Mouse (Mus musculus): ENCODE measurements around the gene Alg9.

Gene Alg9

DNA sequence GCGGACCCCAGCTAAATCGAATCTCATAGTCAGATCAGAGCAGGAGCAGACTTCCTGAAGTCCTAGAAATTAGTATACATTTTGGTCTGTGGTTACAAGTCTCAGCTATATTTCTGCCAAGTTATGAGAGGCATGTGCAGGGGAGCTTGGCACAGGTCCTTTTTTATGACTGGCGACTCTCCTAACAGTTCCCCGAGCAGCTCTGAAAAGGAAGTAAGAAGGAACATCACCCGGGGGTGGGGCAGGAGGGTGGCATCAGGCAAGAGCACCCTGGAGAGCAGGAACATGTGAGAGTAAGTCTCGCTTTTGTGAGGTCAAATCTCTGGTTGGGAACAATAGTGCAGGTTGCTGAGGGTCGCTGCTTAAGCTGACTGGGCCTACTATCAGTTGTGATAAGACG lies 75.9 kb downstream of the Alg9 start:
- DNase-seq (ENCODE audit: low read depth, low spot score): peak; percentile 39

DNA sequence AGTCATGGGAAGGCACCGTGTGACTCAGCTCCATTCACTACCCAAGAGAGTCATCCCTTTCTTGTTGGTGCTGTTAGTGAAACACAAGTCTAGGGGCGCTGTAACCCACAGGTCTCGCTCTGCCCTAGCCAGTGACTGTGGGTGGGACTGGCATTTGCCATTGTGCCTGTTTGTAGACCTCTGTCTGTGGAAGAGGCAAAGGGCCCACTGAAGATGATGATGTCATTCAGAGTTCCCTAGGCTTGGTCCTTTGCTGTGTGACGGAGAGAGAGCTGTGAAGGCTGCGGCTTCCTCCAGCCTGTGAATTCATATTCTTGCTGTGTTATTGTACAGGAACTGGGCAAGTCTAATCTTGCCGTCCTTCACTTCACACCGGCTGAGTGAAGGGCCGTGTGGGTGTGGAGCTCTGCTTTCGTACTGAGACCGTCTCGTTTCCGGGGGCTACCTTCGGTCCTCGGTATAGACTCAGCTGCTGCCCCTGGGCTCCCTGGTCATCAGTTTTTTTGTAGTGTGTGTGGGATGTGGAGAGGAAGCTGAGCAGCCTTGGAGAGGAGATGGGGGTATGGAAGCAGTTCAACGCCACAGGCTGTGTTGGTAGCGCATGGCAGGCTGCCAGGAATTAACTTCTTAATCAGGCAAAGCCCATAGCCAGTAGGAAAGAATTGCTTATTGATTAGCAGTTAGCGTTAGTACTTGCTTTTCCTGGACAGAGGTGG lies 78.0 kb downstream of the Alg9 start:
- no peak for DNase-seq (ENCODE audit: low read depth, low spot score)

DNA sequence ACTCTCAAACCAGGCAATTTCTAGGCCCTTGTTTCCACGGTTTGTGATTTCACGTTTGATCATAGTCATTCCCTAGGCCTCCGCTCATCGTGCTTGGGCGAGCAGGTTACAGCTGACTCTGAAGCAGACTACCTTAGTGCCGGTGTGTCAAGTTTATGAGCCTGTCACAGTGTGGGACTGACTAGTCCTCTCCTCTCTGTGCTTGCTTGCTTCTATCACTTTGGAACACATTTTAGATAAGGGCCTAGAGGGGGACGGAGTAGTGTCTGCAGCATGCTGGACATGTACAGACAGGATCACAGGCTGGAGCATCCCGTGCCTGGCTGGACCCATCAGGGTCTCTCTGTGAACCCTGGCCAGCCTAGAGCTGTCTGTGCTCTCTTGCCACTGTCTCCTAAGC lies 79.6 kb downstream of the Alg9 start:
- no peak for DNase-seq (ENCODE audit: low read depth, low spot score)

DNA sequence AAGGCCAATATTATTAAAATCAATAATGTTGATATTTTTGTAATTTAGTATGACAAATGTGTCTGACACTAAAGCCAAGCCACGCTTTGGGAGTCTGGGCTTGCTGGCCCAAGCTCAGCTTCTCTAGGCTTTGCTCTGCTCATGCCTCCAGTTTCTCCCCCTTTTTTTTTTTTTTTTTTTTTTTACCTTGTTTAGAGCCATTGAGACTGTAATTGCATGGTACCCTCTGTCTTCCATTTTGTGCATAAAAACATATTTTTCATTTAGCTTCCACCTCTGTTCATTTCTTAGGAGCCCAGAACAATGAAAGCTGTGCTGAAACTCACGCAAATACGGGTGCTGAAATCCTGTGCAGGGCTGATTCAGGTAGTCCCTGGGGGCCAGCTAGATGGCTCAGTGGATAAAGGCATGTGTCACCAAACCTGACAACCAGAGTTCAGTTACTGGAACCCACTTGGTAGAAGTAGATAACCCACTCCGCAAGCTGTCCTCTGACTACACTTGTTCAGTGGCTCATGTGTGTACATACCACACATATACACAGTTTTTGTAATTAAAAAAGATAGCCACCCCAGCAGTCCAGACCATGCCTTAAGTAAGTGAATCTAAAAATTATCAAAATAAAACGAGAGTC lies 80.4 kb downstream of the Alg9 start:
- DNase-seq (ENCODE audit: low read depth, low spot score): no peak

DNA sequence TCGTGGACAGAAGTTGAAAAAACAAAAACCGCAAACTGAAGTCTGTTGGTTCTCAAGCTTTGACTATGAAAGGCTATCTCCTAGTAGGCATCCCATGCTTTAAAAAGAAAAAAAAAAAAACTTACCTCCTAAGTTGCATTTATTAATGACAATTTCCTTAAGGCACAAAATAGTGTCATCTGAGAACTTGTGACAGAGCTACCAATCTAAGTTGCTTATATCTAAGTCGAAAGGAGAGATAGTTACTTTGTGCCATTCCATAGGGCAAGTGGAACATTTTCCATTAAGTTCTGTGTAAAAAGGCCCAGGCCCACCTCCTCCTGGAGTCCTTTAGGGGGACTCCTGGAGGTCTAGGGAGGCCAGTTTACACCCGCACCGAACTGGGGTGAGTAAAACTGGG lies 81.0 kb downstream of the Alg9 start:
- no peak for DNase-seq (ENCODE audit: low read depth, low spot score)

DNA sequence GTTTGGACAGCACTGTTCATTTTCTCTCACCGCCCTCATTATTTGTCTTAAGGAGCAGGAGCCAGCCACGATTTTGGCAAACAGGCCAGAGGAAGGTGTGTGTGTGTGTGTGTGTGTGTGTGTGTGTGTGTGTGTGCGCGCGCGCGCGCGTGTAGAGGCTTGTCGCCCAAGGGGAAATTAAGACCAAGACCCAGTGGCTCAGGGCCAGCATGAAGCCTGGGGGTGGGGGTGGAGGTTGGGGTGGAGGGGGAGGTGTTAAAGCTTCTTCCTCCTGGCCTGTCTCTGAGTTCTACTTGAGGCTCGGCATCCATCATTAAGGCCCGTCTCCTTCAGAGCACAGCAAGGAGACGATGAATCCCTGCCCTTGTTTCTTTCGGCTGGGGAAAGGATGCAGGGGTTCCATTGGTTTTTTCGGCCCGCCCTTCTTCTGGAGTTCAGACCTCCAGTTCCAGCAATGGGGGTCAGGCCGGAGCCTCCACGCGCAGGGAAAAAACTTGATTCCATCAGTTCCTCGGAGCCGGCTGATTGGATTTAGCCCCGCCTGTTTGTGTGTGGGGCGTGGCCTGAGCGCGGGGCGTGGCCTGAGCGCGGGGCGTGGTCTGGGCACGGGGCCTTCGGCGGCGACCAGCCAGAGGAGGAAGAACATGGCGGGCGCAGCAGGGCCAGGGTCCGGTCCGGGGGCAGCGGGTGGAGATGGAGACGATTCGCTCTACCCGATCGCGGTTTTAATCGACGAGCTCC lies 81.7 kb downstream of the Alg9 start:
- DNase-seq (ENCODE audit: low read depth, low spot score): peak; percentile 40

DNA sequence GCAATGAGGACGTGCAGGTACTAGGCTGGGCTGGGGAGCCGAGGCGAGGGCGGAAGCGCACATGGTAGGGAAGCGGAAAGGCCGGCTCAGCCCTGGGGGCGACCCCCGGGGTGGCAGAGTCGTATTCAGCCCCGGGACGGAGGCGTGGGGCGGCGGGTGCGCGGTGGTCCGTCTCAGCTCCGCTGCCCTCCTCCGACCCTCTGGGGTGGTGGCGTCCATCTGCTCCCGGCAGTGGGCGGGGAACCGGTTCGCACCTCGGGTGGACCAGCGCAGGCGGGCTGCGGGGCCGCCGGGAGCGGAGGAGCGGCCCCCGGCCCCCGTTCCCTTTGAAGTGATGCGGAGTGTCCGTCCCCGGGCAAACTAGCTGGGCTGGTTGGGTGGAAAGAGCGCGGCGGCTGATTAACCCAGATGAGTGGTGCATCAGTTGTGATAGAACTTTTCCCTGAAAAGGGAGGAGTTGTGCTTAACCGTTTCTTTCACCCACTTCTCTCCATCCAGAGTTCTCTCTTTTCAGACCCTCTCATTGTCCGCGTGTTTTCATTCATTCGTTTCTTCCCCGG lies 82.3 kb downstream of the Alg9 start:
- DNase-seq (ENCODE audit: low read depth, low spot score): no peak

DNA sequence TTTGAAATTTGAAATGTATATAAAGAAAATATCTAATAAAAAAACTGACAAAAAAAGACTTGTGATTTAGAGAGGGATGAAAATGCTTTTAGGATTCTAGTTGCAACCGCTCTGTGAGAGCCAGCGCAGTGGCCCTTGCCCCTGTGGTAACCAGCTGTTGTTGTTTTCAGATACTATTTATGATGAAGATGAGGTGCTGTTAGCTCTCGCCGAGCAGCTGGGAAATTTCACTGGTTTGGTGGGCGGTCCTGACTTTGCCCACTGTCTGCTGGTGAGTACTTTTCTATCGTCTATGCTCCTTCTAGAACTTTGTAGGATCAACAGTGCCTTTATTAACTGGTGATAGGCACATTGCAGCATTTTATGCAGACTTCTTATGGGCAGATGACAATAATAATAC lies 83.9 kb downstream of the Alg9 start:
- DNase-seq (ENCODE audit: low read depth, low spot score): no peak

DNA sequence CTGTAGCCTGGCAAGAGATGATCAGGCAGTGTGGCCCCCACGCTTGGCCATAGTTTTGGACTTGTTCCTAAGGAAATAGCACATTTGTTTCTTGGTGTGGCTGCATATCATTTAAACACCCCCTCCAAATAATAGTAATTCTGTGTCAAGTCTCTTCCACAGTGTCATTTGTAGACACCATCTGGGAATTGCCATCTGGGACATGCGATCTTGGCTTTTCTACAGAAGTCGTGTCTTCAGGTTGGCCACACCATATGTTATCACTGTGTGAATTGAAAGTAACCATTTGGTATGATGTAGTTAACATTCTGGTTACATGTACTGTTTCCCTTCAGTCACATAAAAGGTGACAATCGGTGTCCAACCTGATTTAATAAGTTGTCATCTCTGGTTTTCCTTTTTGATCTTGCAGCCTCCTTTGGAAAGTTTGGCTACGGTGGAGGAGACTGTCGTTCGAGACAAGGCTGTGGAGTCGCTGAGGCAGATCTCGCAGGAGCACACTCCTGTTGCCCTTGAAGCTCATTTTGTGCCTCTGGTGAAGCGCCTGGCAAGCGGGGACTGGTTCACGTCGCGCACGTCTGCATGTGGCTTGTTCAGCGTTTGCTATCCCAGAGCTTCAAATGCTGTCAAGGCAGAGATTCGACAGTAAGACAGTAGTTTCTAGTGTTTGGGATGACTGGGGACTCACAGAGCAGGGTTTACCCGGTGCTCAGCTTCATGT lies 86.5 kb downstream of the Alg9 start:
- DNase-seq (ENCODE audit: low read depth, low spot score): peak; percentile 36

DNA sequence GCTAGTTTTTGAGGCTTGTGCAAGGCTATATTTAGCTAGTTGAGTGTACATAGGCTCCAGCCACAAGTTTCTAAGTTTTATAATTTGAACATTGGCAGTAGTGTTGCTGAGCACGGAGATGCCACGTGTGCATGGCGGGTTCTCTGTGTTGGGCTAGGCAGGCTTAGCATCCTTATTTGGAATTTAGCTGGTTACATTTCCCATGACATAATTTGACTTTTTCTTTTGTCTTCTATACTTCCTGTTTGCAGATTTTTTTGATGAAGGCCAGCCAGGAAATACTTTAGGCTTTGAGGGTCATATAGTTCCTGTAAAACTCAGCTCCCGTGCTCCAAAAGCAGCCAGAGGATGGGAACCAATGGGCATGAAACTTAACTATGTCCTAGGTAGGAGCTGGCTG lies 89.0 kb downstream of the Alg9 start:
- no peak for DNase-seq (ENCODE audit: low read depth, low spot score)

DNA sequence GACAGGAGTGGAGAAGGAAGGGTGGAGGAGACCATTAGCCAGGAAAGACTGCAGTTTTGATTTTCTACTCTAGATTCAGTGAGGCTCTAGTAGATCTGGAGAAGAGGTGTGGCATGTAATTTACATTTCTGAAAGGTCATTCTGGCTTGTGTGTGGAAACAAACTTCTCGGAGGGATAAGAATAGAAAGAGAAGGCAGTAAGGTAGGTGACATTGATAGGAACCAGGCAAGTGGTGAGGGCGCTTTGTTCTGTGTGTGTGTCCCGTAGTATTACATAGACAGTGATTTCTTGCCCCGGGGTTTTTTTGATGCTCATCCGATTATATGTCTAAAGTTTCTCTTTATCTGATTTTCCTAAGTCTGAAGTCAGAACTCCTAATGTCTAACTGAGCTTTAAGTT lies 90.1 kb downstream of the Alg9 start:
- no peak for DNase-seq (ENCODE audit: low read depth, low spot score)

DNA sequence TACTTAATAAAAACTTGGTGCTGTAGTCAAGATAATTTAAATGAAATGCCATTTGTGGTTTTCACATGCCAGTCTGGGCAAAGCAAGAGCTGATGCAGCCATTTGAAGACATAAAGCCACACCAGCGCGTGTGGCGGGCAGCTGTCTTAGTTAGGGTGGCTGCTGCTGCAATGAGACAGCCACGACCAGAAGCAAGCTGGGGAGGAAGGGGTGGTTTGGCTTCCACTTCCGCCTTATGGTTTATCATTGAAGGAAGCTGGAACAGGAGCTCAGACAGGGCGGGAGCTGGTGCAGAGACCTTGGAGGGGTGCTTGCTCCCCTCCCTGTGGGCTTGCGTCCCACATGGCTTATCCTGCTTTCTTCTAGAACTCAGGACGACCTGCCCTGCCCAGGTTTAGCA lies 91.0 kb downstream of the Alg9 start:
- DNase-seq (ENCODE audit: low read depth, low spot score): no peak

DNA sequence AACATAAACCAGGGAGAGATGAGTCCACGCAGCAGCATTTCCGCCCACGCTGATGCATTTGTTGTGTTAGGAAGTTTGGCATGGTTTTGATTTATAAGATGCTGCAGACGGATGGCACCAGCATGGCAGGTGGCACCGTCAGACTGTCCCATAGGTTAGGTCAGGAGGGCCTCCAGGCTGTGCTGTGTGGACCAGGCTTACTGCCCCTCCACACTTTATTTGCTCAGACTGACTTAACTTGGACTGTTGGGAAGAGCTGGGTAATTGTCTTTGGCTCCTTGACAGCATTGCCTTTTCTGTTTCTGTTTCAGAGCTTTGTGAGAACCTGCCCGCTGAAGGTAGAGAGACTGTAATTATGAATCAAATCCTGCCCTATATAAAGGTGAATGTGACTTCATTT lies 92.2 kb downstream of the Alg9 start:
- no peak for DNase-seq (ENCODE audit: low read depth, low spot score)

DNA sequence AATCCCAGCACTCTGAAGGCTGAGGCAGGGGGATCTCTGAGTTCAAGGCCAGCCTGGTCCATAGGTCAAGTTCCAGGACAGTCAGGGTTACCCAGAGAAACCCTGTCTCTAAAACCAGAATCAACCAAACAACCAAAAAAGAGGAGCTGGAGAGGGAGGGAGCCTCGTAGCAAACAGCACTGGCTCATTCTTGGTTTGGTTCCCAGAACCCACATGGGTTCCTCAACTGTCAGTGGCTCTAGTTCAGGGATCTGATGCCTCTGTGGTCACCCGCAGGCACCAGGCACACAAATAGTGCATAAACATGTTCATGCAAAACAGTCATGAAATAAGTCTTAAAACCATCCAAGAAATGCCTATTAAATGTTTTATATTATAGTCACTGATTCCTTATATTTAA lies 93.4 kb downstream of the Alg9 start:
- DNase-seq (ENCODE audit: low read depth, low spot score): no peak

DNA sequence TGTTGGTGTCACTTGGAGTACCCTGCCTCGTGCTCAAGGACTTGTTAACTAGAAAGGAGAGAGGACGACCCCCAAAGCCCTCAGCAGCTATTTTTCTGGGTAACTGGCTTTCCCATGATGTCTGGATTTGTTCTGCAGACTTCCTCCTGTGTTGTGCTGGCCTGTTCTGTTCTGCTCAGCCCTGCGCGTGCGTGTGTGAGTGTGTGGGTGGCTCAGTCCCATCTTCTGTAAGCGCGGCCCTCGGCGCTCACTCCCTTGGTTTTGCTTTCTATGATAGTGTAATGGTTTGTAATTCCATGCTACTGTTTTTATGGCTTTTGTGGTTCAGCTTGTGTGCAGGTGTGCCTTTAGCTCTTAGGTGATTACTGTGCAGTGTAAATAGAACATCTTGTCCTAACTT lies 98.4 kb downstream of the Alg9 start:
- DNase-seq (ENCODE audit: low read depth, low spot score): no peak

DNA sequence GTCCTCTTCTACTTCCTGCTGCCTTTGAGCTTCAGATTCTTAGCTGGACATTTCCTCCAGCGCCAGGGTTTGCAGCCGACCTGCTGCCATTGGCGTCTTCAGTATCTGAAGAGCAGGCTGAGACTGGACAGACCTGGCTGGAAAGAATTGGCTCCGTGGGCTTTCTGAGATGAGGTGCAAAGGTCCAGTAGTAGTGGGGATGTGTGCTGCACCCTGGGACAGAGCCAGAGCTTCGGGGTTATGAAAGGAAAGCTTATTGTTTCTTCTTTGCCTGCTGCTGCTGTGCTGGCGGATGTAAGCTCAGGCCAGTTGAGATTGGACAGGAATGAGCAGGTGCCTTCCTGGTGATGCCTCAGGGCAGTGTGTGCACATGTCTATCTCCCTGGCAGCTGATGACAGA lies 99.2 kb downstream of the Alg9 start:
- no peak for DNase-seq (ENCODE audit: low read depth, low spot score)

DNA sequence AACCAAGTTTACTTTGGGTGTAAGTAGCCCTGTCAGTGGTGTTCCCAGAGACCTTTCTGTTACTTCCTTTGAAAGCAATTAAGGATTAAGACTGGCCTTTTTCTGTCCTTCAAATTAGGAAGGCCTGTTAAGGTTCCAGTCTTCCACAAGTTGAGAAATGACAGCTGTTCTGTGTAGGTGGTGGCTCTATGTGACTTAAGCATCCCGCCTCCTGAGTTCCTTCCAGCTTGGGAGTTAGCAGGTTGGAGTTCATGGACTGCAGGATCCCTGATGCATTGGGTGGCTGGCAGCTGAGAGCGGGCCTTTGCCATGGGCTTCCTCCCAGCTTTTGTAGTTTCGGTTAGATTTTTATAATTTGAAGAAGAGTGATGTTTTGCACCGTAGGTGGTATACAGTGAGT lies 100.7 kb downstream of the Alg9 start:
- DNase-seq (ENCODE audit: low read depth, low spot score): no peak

DNA sequence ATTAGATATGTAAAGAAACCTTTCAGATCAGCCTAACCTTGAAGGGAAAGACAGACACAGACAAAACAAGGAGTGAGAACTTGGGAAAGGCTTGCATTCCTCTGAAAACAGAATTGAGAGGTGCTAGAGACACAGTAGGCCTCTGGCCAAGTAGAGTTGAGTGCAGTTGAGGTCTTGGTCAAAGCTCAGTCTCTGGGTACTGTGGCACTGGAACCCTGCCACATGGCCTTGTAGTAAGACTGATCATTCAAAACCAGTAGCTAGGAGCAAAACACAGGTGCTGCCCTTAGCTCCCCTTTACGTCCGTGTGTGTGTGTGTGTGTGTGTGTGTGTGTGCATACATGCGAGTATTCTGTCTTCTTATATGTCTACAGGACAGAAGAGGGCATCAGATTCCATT lies 101.5 kb downstream of the Alg9 start:
- no peak for DNase-seq (ENCODE audit: low read depth, low spot score)

DNA sequence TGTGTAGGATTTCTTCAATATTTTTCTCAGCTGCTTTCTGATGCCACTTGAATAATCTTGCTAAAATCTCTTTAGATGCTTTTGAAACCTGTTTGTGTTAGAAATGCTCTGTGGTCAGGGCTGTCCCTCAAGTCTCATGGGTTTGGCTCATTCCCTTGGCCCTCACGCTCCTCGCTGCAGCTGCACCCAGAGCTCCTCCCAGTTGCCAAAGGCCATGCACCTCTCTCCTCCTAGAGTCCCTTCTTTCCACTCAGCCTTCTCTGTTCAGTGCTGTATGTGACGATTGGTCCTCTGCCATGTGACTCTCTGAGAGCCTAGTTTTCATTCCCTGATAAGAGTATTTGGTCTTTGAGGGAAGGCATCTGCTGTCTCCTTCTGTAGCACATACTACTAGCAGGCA lies 102.6 kb downstream of the Alg9 start:
- DNase-seq (ENCODE audit: low read depth, low spot score): no peak

DNA sequence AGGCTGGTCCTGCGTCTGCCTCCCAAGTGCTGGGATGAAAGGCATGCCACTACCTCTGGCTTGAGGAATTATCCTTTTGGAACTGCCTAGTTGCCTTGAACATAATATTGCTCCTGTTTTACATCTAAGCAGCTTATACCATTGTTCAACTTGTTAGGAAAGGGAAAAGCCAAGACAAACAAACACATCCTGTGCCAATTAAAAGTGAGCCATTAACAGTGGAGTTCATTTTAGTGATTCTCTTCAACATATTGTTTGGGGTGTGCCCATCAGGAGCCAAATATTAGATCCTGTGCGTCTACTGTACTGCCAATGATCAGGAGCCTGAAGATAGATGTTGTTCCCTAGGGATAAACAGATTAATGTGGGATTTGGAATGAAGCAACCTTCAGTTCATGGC lies 107.4 kb downstream of the Alg9 start:
- DNase-seq (ENCODE audit: low read depth, low spot score): no peak

DNA sequence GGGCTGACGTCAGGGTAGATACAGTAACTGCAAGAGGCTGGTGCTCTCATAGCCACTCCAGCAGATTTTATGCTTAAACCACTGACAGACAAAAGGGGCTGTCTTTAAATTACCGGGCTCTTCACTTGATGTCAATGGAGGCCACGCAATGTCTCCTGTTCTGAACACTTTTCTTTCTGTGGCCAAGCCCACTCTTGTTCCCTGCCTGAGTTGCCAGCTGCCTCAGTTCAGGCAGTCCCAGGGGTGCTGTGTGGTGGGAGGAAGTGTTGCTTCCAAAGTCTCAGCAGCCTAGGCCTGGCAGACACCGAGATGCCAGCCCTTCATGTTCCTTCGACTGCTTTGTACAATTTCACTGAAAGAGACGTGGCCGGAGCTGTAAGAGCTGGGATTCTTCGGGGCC lies 109.3 kb downstream of the Alg9 start:
- DNase-seq (ENCODE audit: low read depth, low spot score): no peak
